Mouse (Mus musculus): Measurements from ENCODE around the gene P3h1.

DNA sequence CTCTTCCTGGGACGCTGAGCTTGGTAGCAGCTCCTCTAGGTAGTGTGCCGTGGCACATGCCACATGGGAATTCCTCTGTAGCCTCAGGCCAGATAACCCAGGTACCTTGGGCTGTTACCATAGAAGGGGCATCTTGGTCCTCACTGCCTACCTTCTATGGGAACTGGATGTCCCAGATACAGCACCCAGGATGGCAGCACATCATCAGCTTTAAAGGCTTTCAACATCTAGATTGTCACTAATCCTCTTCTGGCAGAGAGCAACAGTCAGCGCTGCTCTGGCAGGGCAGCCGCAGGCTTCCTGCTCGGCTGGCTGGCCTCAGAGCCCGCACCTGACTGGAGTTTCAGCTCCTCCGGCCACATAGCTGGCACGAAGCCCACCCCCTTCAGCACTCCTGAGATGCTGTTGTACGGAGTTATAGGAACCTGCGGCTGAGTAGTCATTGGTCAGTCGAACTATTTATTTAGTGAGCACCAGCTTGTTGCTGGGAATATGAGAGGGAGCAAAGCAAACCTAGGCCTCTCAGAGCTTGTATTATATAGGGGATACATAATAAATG lies 15.8 kb downstream of the P3h1 start:
- TF ChIP-seq USF1 (IDR thresholded peaks at IDR 0.05; ENCODE audit: low read depth) (no peak), MYOG (IDR thresholded peaks at IDR 0.05; ENCODE audit: control insufficient read depth in 1 of 3, insufficient read depth in 1 of 3, insufficient read length in 2 of 3, low read depth in 2 of 3) (no peak), E2F4 (IDR thresholded peaks at IDR 0.05; ENCODE audit: insufficient read depth) (no peak)

All from myocyte (in vitro differentiated cells).